Mouse (Mus musculus) intestine, embryonic 16.5 days (tissue): ENCODE data around the gene Dedd. TPM values are rescaled to one million over a fixed set of nuclear protein-coding genes. Genes with fewer than 3 reads are reported as not detected.

Experiments
- ATAC-seq: fragments of 200-750 bp; cut with Nextera tagmentation; 2 replicates; pipeline ENCODE4 v1.8.0; 2017; ENCODE audit warnings: moderate TSS enrichment, moderate library complexity
- H3K27ac ChIP-seq: fragments of 300-500 bp; sonication (generic); 2 replicates; pipeline ENCODE4 v1.5.1; 2014; ENCODE audit warnings: mild to moderate bottlenecking, low read length
- H3K27me3 ChIP-seq: fragments of 300-500 bp; sonication (generic); replicated peaks from 2 replicates; pipeline ENCODE4 v1.6.1; 2014; ENCODE audit warnings: low read length, control low read depth, mixed read lengths; ENCODE audit not compliant: control insufficient read depth, insufficient read depth
- H3K36me3 ChIP-seq: fragments of 300-500 bp; sonication (generic); 2 replicates; pipeline ENCODE4 v1.6.1; 2014; ENCODE audit warnings: low read length, control low read depth; ENCODE audit not compliant: control insufficient read depth, insufficient read depth
- H3K4me1 ChIP-seq: fragments of 300-500 bp; sonication (generic); 2 replicates; pipeline ENCODE4 v1.6.1; 2014; ENCODE audit warnings: low read length, control low read depth, mixed read lengths; ENCODE audit not compliant: control insufficient read depth, insufficient read depth
- H3K4me2 ChIP-seq: fragments of 300-500 bp; sonication (generic); 2 replicates; pipeline ENCODE4 v1.6.1; 2014; ENCODE audit warnings: low read depth, low read length, control low read depth
- H3K4me3 ChIP-seq: fragments of 300-500 bp; sonication (generic); 2 replicates; pipeline ENCODE4 v1.5.1; 2014; ENCODE audit warnings: mild to moderate bottlenecking, low read length
- H3K9ac ChIP-seq: fragments of 300-500 bp; sonication (generic); 2 replicates; pipeline ENCODE4 v1.6.1; 2014; ENCODE audit warnings: low read depth, low read length
- H3K9me3 ChIP-seq: fragments of 300-500 bp; sonication (generic); 2 replicates; pipeline ENCODE4 v1.6.1; 2016; ENCODE audit warnings: low read length, control low read depth; ENCODE audit not compliant: control insufficient read depth
- WGBS: fragments of 180-500 bp; shearing (Covaris S2); extraction: QIAGEN DNeasy Blood & Tissue Kit; methylation state at CpG from one replicate; pipeline ENCODE4 v1.1.7; 2014; 5-methylcytosine and 5-hydroxymethylcytosine counted together
- polyA plus RNA-seq: library from polyadenylated mRNA; unstranded; fragments of >200 nt; fragmentation: Nextera tagmentation; extraction: Ambion mirVana; gene quantifications from 2 replicates; pipeline ENCODE4 v1.2.1, GENCODE M21; 2015

Gene Dedd
- polyA plus RNA-seq, 1 experiment from 2014 or later = 46.8 TPM

DNA sequence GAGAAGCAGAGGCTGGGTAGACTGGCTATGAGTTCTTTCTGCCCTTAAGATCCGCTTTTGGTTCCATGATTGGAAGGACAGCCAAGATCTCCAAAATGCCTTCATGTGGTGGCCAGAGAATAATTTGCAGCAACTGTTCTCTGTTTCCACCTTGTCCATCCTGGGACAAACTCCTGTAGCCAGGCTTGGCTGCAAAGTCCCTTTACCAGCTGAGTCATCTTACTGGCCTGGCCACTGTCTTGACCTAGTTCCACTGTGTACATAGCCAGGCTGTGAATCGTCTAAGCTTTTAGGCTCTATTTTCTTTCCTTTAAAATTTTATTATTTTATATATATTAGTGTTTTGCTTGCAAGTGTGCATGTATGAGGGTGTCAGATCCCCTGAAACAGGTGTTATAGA, 20.3 kb downstream of the Dedd start:
- no peak overlapping the region for H3K4me3 ChIP-seq
- H3K36me3 ChIP-seq = no peaks in the 10 kb centered on the region
- no peak overlapping the region for H3K27ac ChIP-seq
- H3K4me1 ChIP-seq = peaks cover 8% of the 10 kb centered on the region
- ATAC-seq = no peak
- H3K9me3 ChIP-seq = 0 out of 2 replicates have a peak, but pooled peaks cover 4% of the 10 kb centered on the region
- H3K4me2 ChIP-seq = no peak overlapping the region
- WGBS = 77% methylated on average over 2 of the region's 2 CpGs
- no peak overlapping the region for H3K9ac ChIP-seq
- H3K27me3 ChIP-seq = no peaks in the 10 kb centered on the region

DNA sequence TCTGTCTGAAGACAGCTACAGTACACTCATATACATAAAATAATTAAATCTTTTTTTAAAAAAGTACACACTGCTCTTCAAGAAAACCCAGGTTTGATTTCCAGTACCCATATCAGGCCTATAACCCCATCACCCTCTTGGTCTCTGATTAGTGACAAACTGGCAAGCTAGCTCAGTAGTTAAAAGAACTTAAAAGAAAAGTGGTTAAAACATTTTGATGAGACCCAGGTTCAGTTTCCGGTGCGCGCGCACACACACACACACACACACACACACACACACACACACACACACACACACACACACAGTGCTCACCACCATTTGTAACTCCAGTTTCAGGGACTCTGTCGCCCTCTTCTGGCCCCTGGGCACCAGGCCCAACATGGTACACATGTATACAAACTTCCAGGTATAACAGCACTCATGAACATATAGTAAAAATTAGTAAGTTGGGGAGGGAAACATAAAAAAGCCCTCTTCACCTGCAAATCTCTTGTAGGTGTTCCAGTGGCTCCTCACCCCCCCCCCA, 26.9 kb downstream of the Dedd start:
- Histone ChIP-seq H3K27ac (no peak overlapping the region), H3K4me3 (no peak overlapping the region), H3K9me3 (no peaks in the 10 kb centered on the region), H3K27me3 (no peaks in the 10 kb centered on the region), H3K9ac (no peak overlapping the region), H3K4me2 (no peak overlapping the region), H3K4me1 (peaks cover 6% of the 10 kb centered on the region; the same call in 1 of the 2 replicates), H3K36me3 (peaks cover 3% of the 10 kb centered on the region; the same call in 1 of the 2 replicates)
- ATAC-seq = no peak
- whole genome bisulfite sequencing = 70% methylated on average over 5 of the region's 5 CpGs

DNA sequence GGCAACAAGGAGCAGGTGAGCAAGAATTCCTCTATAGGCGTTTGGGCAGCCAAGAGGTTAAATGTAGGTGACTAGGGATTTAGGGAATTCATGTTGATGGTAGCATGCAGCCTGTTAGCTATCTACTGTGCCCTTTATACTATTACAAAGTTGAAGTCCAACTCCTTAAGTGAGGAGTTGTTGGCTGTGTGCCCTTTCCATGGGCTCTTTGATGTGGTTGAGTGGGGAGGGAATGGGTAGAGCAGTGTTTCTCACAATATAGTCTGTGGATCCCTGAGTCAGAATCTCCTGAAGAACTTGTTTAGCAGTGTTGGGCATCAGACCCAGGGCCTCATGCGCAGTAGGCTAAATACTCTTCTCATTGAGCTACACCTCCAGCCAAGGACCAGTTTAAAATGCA, 27.9 kb downstream of the Dedd start:
- Histone ChIP-seq H3K4me2 (no peak overlapping the region), H3K36me3 (peaks cover 3% of the 10 kb centered on the region; the same call in 1 of the 2 replicates), H3K27me3 (no peaks in the 10 kb centered on the region), H3K4me1 (peaks cover 9% of the 10 kb centered on the region; the same call in 1 of the 2 replicates), H3K4me3 (no peak overlapping the region), H3K27ac (no peak overlapping the region), H3K9me3 (no peaks in the 10 kb centered on the region), H3K9ac (no peak overlapping the region)
- 88% methylated on average over 2 of the region's 2 CpGs for WGBS
- no peak for ATAC-seq

DNA sequence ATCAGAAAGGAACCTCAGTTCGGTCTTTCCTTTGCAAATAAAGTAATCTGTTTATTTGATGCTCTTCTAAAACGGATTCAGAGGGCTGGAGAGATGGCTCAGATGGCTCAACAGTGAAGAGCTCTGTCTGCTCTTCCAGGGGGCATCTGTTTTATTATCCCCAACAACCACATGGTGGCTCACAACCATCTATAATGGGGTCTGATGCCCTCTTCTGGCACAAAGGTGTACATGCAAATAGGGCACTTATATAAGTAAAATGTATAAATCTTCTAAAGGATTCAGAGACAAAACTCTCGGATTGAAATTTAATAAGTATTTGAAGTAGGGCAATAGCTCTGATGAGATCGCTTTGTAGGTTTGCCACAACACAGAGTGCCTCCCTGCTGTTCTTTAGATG, 29.5 kb downstream of the Dedd start:
- H3K27ac ChIP-seq = no peak overlapping the region
- 63% methylated on average over 4 of the region's 4 CpGs for WGBS
- no peak overlapping the region for H3K4me3 ChIP-seq
- no peak overlapping the region for H3K4me2 ChIP-seq
- H3K4me1 ChIP-seq = peaks cover 9% of the 10 kb centered on the region; the same call in 1 of the 2 replicates
- peaks cover 3% of the 10 kb centered on the region; the same call in 1 of the 2 replicates for H3K36me3 ChIP-seq
- no peak for ATAC-seq
- H3K9me3 ChIP-seq = no peaks in the 10 kb centered on the region
- H3K27me3 ChIP-seq = no peaks in the 10 kb centered on the region
- H3K9ac ChIP-seq = no peak overlapping the region

DNA sequence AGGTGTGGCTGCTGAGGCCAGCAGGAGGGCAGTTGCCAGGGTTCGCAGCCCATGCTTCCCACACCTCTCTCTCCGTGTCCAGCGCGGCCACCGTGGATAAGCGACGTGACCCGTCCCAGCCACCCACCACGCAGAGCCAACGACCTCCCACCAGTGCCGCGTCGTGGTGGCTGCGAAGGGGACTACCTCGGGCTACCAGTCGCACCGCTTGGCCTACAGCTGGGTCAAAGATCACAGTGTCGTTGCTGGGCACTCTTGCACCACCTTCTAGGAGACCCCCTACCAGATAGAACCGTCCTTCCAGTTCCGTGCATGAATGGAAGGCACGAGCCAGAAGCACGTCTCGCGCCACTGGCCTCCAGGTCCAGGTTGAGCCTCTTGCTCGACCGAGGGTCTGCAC, 31.3 kb downstream of the Dedd start:
- peak; percentile 60; the same call in 1 of the 2 replicates for ATAC-seq
- no peaks in the 10 kb centered on the region for H3K27me3 ChIP-seq
- peak overlapping the region; percentile 56 for H3K4me3 ChIP-seq
- 11% methylated on average over 26 of the region's 26 CpGs for WGBS
- peaks cover 3% of the 10 kb centered on the region; the same call in 1 of the 2 replicates for H3K36me3 ChIP-seq
- peak overlapping the region; percentile 67 for H3K9ac ChIP-seq
- peaks cover 9% of the 10 kb centered on the region; the same call in 1 of the 2 replicates for H3K4me1 ChIP-seq
- no peaks in the 10 kb centered on the region for H3K9me3 ChIP-seq
- H3K27ac ChIP-seq = no peak overlapping the region
- H3K4me2 ChIP-seq = peak overlapping the region; percentile 73

DNA sequence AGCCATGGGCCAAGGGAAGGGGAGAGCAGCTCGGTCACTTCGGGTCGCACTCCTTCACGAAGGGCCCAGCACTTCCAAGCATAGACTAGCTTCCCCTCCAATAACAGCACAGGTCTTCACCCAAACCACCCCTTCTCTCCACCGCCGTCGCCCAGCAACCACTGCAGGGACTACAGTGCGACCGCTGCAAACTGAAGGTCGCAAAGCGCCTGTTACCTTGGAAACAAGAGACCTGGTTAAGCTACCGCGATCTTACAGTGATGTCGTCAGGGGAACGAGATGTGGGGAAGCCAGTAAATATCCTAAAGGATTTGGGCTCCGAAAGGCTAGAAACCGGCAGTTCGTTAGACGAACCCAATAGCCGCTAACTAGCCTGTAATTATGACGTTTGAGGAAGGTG, 31.7 kb downstream of the Dedd start, which contains the start of gene Klhdc9:
Gene Klhdc9 (minus strand): TSS at position 143 of the 400 bp plus-strand sequence.
- WGBS = under 1% methylated on average over 21 of the region's 21 CpGs
- peak within 1 kb of the TSS; percentile 56 for H3K4me3 ChIP-seq
- ATAC-seq = peak; percentile 92

DNA sequence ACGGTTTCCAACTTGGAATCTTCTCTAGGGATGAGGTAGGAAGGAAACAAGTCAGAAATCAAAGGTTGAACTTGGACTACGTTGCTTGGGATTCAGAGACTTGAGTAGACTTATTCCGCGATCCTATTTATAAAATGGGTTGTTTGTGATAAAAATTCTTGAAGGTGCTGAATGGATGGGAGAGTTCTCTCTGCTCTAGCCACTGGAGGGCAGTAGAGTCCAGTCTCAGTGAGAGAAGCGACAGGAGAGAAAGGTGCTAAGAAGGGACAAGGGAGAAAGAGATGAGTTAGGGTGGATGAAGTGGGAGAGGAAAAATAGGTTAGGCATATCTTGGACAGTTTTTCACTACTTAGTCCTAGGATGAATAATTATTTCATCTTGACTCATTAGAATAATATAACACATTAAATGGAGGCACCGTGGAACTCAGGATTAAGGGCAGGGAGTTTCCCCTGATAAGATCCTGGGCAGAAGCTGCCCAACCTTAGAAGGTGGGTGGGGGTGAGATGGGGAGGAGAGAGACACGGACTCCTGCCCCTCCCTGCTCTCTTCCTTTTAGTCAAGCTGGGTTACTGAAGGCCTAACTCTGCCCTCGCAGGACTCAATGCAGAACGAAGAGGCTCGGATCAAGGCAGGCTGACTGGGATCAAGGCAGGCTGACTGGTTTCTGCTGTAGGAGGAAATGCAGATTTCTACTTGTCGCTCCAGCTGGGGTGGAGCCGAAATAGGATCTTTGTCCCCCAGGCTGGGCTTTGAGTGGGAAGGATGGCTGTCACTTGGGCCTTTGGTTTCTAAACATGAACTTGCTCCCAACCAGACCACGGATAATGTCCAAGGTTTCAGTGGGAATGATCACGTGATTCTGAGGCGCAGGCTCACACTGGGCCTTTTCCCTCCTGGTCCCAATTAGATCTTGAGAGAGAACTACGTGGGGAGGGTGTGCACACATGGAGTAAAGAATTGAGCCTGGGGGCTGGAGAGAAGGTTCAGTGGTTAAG, 32.5 kb downstream of the Dedd start:
- H3K27me3 ChIP-seq = no peaks in the 10 kb centered on the region
- WGBS = 28% methylated on average over 16 of the region's 16 CpGs
- peak overlapping the region; percentile 67 for H3K9ac ChIP-seq
- no peaks in the 10 kb centered on the region for H3K9me3 ChIP-seq
- H3K4me1 ChIP-seq = peaks cover 9% of the 10 kb centered on the region; the same call in 1 of the 2 replicates
- H3K36me3 ChIP-seq = peaks cover 3% of the 10 kb centered on the region; the same call in 1 of the 2 replicates
- ATAC-seq = peak; percentile 74
- H3K4me2 ChIP-seq = peak overlapping the region; percentile 73
- peak overlapping the region; percentile 56 for H3K4me3 ChIP-seq
- H3K27ac ChIP-seq = peak overlapping the region; percentile 40

More for the DNA sequence above, 31.7 kb downstream of the Dedd start, which contains the start of gene Klhdc9:
- Histone ChIP-seq H3K36me3 (peaks cover 3% of the 10 kb centered on the region; the same call in 1 of the 2 replicates), H3K27ac (peak within 1 kb of the TSS; percentile 40), H3K4me1 (peaks cover 9% of the 10 kb centered on the region; the same call in 1 of the 2 replicates), H3K9ac (peak within 1 kb of the TSS; percentile 67), H3K9me3 (no peaks in the 10 kb centered on the region), H3K27me3 (no peaks in the 10 kb centered on the region), H3K4me2 (peak within 1 kb of the TSS; percentile 73)

DNA sequence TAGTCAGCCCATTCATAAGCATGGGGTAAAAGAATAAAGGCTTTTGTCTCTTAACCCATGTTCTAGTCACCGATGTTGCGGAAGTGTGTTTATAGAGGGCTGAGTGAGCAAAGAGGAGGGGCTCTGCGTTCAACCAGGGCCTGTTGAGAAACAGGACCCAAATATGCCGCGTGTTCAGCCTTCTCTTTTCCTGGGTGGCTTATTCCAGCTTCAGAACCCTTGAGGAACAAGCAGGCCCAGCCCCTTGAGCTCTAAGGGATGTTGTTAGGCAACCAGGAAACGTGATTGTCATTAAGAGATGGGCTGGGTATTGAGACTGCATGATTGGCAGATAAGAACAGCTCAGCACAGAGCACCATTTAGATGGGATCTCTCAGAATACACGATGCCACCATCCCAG, 37.0 kb downstream of the Dedd start:
- Histone ChIP-seq H3K4me2 (no peak overlapping the region), H3K27me3 (no peaks in the 10 kb centered on the region), H3K9ac (no peak overlapping the region), H3K36me3 (no peaks in the 10 kb centered on the region), H3K27ac (no peak overlapping the region), H3K9me3 (no peaks in the 10 kb centered on the region), H3K4me3 (no peak overlapping the region), H3K4me1 (peaks cover 3% of the 10 kb centered on the region; the same call in 1 of the 2 replicates)
- WGBS = 56% methylated on average over 7 of the region's 7 CpGs
- no peak for ATAC-seq
